Mouse (Mus musculus) A20 (cell line): ENCODE measurements at regions not wholly inside any gene's neighbourhood (a gene's known extent, or its start where the extent isn't known, plus 50 kb on each side); places are given as distances from the start of the nearest gene placed in this dataset.
A peak's percentile ranks its signal among the peaks of the same experiment; 100 is the strongest.

Experiments used
- DNase-seq: peaks from one replicate; pipeline ENCODE4 v3.0.0-alpha.2; 2011; ENCODE audit warnings: low read depth, low spot score

DNA sequence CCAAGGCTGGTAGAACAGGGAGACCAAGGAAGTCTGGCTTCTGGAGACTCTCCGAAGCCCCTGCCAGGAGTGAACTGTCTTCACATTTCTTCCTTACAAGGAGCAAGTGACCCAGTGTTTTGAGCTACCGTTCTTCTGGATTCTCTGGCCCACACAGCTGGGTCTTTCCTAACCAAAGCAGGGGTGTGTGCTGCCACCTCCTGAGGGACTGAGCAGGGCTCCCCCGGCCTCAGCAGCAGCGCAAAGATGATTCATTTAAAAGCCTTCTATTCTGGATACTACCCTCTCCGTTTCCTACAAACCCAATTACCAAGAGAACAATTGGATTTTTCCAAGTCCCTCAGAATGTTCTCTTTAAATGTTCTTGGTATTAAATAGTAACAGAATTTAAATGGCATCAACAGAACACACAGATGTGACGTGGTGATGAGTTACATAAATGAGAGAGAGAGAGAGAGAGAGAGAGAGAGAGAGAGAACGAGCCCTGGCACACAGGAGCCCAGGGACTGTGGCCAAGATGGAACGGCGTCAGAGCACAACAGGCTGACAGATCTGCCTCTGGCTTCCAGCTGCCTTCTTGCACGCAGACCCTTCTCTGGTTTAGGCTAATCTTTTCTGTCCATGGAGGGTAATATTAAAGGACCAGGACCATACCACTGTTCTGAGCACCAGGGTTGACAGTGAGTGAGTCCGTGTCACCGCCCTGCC is 191.6 kb downstream of the Agtpbp1 start:
- no peak for DNase-seq

- DNase-seq: no peak
These were observed 192.2 kb downstream of the Agtpbp1 start for GRCm38 (mm10) chr13:59392828-59393227.

DNA sequence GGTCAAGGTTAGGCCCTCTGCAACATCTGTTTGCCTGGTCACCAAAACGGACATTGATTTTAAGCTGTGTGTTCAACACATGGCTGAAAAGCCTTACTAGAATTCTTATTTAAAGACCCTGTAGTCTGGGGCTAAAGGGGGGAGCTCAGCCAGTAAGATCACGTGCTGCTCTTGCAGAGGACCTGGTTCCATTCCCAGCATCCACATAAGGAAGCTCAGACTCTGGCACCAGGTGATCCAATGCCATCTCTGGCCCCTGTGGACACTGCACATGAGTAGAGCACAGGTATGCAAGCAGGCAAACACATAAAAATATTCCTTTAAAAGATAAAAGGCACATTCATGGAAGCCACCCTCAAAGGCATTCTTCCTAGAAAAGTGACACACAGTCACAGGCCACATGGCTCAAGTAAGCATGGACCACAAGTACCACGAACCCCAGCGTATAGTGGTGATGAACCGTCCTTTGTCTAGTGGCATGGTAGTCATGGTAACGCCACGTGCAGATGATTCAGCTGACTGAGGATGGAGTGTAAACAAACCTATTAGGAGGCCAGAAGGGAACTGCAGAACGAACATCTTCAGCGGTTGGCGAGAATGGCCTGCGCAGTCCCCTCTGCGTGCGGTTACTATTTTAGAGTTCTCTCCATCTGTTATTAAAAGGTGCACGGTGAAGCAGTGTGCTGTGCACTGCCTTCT is 197.3 kb downstream of the Agtpbp1 start:
- peak; percentile 42 for DNase-seq

- DNase-seq: no peak
These were observed 198.0 kb downstream of the Agtpbp1 start for GRCm38 (mm10) chr13:59386935-59387540.

DNA sequence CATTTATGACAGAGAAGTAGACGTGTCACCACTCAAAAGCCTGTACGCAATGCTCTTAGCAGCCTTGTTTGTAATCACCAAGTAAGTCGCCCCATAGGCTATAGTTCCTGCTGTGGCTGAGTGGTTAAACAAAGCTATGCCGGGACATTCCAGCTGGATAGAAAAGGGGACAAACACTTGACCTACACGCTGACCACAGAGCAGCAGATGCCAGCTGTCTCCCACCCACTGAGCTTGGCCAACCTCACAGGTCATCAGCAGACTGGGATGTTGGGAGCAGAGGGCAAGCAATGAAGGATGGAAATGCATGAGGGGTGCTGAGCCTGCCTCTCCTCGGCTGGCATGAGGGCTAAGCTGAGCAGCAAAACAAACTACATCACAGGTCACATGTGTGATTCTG is 199.2 kb downstream of the Agtpbp1 start:
- DNase-seq: no peak

DNA sequence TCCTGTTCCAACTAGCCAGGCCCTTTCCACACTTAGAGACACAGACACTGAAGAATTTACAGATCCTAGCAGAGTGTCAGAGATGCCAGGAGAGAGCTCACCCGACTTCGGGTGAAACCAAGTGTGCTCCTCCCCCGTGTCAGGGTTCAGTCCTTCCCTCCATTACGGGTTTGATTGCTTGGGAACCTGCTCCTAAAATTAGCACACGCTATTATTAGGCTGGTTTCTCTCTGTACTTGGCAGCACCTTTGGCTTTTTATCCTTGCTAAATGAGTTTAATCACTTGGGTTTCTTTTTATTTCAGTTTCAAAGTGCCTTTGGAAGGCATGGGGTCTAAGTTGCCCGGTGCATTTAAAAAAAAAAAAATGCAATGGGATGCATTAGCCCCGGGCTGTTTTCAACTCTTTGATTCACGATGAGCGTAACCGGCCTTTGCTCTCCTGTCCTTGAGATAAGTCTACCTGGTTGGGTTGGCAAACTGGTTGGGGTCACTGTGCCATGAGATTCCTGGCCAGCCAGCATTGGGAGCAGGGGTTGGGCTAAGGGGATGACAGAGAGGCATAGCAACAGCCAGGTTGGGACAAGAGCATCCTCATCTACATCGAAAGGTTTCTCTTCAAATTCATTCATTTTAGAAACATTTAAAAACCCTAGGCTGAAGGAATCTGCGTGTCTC is 214.7 kb downstream of the Agtpbp1 start:
- no peak for DNase-seq

GRCm38 (mm10) chr13:59368550-59369449 is 216.2 kb downstream of the Agtpbp1 start:
- no peak for DNase-seq

DNA sequence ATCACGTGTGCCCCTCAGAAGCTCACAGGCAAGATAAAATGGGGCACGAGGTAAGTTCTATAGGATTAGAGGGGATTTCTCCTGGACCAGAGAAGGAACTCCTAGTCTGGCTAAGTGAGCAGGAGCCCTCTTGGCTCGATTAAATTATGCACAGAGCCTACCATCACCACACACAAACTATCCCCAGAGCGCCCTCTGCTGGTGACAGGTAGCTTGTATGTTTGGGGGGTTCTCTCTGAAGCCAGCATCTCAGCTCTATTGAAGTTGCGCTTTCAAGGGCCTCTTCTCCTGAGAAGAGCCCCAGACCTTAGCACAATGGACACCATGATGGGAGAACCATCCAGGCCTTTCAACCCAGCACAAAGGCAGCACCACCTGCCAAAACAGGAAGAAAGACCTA is 219.6 kb downstream of the Agtpbp1 start:
- peak; percentile 69 for DNase-seq

DNA sequence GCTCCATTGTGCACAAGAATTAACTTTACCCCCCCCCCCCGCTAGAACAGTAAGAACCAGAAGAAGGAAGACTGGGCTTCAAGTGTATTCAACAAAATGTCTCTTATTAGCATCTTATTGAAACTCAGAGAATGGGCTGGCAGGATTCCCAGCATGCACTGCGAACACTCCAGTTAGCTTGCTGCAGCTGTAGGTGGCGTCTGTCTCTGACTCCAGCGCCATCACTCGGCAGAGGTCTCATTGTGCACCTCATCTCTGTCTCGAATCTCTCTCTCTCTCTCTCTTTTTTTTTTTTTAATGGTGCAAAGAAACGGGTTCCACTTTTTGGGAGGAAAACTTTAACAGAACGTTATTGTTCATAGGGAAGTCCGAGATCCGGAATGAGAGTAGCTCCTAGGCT is 221.6 kb downstream of the Agtpbp1 start:
- no peak for DNase-seq

DNA sequence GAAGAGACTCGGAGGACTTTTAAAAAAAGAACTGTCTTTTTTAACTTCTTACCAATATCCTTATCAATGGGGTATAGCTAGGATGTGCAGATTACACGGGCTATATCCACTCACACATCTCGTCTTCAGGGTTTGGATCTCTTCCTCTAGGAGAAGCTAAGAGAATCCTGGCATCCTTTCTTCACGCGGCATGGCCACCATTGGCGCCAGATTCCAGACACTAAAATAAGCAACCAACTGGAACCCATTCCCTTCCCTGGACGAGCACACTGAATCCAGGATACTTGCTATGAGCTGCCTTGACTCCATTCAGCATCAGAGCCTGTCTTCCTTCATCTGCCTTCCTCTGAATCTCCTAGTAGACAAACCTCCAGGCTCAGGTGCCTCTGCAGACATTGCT is 223.7 kb downstream of the Agtpbp1 start:
- no peak for DNase-seq

GRCm38 (mm10) chr13:59360026-59360425 is 225.0 kb downstream of the Agtpbp1 start:
- no peak for DNase-seq

- DNase-seq: no peak
These were observed 226.6 kb downstream of the Agtpbp1 start for GRCm38 (mm10) chr13:59358421-59358820.

DNA sequence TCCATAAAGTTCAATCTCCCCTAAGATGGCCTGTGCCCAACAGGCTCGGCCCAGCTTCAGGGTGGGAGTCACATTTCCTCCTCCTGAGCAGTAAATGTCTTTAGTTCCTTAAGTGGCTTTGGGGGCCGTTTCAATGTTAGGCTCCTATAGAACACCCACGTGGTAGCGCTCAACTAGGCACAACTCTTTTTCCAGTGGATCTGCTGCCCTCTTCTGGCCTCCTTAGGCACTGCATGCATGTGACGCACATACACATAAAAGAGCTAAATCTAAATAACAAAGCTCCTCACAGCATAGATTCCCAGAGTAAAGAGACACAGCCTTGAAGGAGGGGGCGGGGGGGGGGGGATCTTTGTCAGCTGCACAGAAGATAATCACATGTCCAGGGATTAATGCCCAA is 233.6 kb downstream of the Agtpbp1 start:
- no peak for DNase-seq

DNA sequence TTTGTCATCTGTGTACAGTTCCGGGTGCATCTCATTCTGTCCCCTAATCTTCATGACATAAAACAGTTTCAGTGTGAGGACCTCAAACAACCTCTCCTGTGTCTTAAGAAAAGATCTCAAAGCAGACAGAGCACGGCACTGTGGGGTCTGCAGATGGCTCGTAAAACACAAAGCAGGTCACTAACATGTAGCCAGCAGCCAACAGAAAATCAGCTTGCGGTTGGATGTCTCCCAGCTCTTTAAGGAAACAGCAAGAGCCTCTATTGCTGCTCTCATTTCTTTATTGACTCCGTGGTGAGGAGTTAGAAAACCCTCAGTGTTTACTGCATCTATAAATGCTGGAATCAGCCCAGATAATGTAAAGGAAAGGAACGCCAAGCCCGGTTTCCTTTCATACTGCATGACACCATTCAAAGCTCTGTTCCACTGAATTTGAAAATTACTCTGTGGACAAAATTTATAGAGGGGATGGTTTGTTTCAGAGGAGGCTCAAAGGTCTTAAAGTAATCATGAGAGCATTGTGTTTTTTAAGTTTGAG is 234.3 kb downstream of the Agtpbp1 start:
- DNase-seq: no peak

DNA sequence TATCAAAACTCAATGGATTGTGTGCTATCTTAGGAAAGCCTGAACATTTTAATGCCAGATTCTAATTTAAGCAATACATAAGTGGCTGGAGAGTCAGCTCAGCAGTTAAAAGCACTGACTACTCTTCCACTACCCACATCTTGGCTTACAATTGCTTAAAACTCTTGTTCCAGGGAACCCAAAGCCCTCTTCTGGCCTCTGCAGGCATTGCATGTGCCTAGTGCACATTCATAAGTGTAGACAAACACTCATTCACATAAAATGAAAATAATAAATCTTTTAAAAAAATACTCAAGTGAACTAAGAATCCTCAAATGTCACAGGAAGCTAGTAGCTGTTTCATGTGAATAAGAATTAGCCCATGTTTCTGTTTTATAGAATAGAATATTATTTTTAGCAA is 236.5 kb downstream of the Agtpbp1 start:
- DNase-seq: no peak

GRCm38 (mm10) chr13:59341871-59342270 is 243.2 kb downstream of the Agtpbp1 start:
- no peak for DNase-seq

- no peak for DNase-seq
These were observed 246.6 kb downstream of the Agtpbp1 start for GRCm38 (mm10) chr13:59338436-59338835.

DNA sequence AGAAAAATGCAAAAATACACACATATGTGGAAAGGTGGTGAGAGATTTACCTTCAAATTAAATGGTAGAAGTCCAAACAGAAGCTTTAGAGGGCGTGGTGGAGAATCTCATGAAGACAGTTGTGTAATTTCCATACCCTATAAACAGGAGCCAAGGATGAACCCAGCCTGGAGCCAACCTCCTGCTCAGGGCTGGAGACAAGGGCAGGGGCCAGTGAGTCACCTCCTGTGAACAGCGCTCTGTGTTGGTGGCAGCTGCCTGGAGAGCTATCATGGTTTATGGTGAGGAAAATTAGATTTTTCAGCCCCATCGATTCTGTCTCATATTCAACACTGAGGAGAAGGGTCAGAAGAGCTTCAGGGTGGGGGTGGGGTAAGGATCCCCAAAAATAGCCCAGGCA is 261.1 kb downstream of the Agtpbp1 start:
- no peak for DNase-seq

- no peak for DNase-seq
These were observed 261.6 kb downstream of the Agtpbp1 start for GRCm38 (mm10) chr13:59323441-59323840.

- no peak for DNase-seq
These were observed 264.8 kb downstream of the Agtpbp1 start for GRCm38 (mm10) chr13:59320261-59320660.

DNA sequence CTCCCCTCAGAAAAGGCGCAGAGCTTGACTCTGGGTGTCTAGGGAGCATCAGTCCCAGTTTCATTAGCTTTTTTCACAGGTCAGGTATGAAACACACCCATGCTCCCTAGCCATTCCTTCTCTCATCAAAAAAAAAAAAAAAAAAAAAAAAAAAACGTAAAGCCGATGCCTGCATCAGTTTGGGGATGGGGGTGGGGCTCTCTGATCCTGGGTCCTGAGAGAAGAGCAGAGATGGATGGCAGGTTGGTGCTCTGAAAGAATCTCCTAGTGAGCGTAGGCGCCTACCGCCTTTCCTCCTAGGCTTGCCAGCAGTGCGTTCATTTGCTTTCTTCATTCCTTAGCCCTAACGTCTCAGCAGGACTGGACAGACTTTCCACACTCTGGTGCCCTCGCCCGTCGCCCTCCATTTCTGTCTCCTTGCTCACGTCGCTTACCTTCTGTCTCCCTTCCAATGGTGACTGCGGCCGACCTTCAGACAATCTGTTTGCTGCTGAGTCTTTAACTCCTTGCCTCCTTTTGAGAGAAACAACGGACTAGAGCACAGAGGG is 267.5 kb downstream of the Agtpbp1 start:
- DNase-seq: no peak
